Mouse (Mus musculus) monocyte, adult 59 days (primary cell): ENCODE measurements around the gene Lrr1. TPM values are rescaled to one million over a fixed set of nuclear protein-coding genes. Genes with fewer than 3 reads are reported as not detected.

Experiments used
- total RNA-seq, 2 experiments: library from RNA; stranded (reverse); gene quantifications; one replicate each; pipeline ENCODE4 v1.2.4; 2023

Gene Lrr1
- not detected for total RNA-seq

GRCm38 (mm10) chr12:69168461-69169106 lies at the start of gene Lrr1:
Gene Lrr1 (plus strand): TSS chr12:69168814.

DNA sequence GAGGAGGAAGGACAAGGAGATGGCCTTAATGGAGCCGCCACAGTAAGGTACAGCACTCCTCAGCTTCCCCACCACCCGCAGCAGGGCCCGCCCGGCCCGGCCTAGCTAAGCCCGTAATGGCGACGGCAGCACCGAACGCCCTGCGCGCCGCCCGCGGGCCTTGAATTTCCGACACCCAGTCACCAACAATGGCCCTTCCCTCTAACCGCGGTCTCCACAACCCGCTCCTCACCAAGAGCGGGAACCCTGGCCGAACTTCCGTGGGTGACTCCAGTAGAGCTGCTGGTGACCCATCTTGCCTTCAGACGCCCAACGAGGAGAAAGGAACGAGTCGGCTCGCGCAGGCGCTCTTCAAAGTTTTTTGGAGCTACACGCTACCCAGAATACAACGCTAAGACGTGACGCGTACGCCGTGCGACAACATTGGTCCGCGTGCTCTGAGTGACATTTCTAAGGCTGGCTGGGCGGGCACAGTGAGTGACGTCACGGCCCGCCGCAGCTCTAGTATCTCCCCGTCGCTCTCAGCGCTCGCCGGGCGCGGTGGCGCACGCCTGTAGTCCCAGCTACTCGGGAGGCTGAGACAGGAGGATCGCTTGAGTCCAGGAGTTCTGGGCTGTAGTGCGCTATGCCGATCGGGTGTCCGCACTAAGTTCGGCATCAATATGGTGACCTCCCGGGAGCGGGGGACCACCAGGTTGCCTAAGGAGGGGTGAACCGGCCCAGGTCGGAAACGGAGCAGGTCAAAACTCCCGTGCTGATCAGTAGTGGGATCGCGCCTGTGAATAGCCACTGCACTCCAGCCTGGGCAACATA lies 9.6 kb upstream of the Lrr1 start, which contains the start of gene Rps29:
Gene Rps29, minus strand, starts transcription at position 422 of the 813 bp plus-strand sequence.

DNA sequence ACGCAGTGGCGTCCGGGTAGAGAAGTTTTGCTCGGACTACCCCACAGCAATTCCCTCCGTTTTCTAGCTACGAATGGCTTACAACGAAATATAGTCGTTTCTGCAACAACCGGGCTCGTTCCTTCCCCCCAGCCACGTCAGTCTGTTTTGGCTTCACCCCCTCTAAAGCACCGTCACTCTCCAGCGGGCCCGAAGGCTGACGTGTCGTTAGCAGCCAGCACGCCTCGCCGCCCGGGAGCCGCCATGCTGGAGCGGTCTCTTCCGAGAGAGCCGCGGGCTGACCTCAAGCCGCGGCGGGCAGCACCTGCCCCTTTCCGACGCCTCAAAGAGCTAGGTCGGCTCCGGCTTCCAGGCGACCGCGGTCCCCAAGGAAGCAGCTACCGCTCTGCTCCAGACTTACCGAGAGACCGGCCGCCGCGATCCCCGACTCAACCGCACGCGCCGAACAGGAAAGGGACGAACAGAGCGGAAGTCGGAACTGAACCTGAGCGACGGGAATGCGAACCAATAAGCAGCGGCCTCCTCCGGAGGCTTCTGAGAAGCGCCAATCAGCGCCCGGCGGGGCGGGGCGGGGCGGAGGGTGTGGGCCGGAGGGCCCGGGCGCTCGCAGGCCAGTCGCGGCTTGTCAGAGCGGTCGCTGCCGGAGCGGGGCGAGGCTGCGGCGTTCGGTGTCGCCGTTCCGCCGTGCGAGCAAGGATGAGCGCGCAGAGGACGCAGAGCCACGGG lies 15.1 kb downstream of the Lrr1 start, which contains the start of the genes Rpl36al and Mgat2:
Gene Rpl36al, minus strand, starts transcription at position 501 of the 726 bp plus-strand sequence.
Gene Mgat2, plus strand, starts transcription at position 575 of the 726 bp plus-strand sequence.

GRCm38 (mm10) chr12:69196444-69197377 lies 28.1 kb downstream of the Lrr1 start, which contains the start of gene Gm49383:
Gene Gm49383 (minus strand): TSS chr12:69197104.

GRCm38 (mm10) chr12:69198164-69198535 lies 29.5 kb downstream of the Lrr1 start, which contains the start of gene Dnaaf2:
Gene Dnaaf2 (minus strand): TSS chr12:69198429.

DNA sequence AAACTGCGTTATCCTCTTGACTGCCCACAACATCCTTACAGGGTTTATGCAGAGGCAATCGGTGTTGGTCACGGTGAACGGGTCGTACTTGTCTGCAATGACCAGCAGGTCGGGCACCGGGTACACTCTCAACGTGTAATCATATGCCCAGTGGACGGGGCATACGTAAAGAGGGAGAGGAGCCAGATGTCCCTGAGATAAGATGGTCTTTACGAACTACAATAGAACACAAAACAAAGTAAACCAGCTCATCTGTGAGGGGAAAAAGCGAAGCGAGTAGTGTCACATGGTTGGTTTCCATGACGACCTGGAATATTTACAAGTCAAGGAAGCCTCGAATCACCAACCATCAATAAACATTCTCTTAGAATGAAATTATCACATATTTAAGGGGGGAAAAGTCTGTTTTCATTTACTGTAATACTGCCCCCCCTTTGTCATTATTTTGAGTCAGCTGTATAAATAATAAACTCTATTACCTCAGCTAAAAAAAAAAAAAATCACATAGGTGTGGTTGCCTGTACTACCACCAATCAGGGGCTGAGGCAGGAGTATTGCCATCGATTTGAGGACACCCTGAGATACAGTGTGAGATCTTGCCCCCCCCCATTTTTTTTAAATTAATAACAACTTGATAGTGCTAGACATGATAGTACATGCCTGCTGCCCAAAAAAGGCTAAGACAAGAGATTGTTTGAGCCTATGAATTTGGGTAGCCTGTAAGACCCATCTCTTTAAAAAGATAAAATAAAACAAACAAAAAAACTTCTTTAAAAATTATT lies 35.6 kb downstream of the Lrr1 start, which contains the start of gene Gm49384:
Gene Gm49384, minus strand, starts transcription at position 216 of the 782 bp plus-strand sequence.

GRCm38 (mm10) chr12:69227776-69228466 lies 59.3 kb downstream of the Lrr1 start, which contains the start of gene Pole2:
Gene Pole2 (minus strand): TSS chr12:69228195.

Other genes starting within 250 kb of the Lrr1 start
- gene Rps29, start 9.6 kb upstream of the Lrr1 start, total RNA-seq = 1,000 to 10,000 TPM; 2,811 to 3,619 TPM
- gene Rpl36al, start 15.3 kb downstream of the Lrr1 start, total RNA-seq = 100 to 1,000 TPM; 460 to 521 TPM
- gene Mgat2, start 15.3 kb downstream of the Lrr1 start, total RNA-seq = 10 to 100 TPM; 54.5 to 55.0 TPM
- 1 to 10 TPM; 3.2 to 6.0 TPM for gene Gm49383, start 28.3 kb downstream of the Lrr1 start, total RNA-seq
- under 1 TPM; 0.73 to 0.76 TPM for gene Dnaaf2, start 29.6 kb downstream of the Lrr1 start, total RNA-seq
- 1 to 10 TPM; 3.6 to 3.9 TPM for gene Gm49384, start 35.5 kb downstream of the Lrr1 start, total RNA-seq
- 1 to 10 TPM; 2.7 to 4.6 TPM for gene Pole2, start 59.4 kb downstream of the Lrr1 start, total RNA-seq
- 1 to 10 TPM; 2.9 to 4.9 TPM for gene Klhdc1, start 72.4 kb downstream of the Lrr1 start, total RNA-seq
- 10 to 100 TPM; 20.8 to 22.3 TPM for gene Klhdc2, start 127.9 kb downstream of the Lrr1 start, total RNA-seq
- gene Nemf, start 188.4 kb downstream of the Lrr1 start, total RNA-seq = 10 to 100 TPM; 58.9 to 67.5 TPM
- gene Arf6, start 203.3 kb downstream of the Lrr1 start, total RNA-seq = 100 to 1,000 TPM; 220 to 221 TPM
- gene Gm9887, start 203.6 kb downstream of the Lrr1 start, total RNA-seq = 1 to 10 TPM; 2.9 to 3.4 TPM